Mouse (Mus musculus) hindbrain, embryonic 14.5 days (tissue): ENCODE results near the gene Zfp827. TPM values are rescaled to one million over a fixed set of nuclear protein-coding genes. Genes with fewer than 3 reads are reported as not detected.

Source experiments
- ATAC-seq: fragments of 200-750 bp; cut with Nextera tagmentation; 2 replicates; pipeline ENCODE4 v1.8.0; 2017; ENCODE audit warnings: moderate number of reproducible peaks, mild to moderate bottlenecking, moderate TSS enrichment, moderate library complexity; ENCODE audit not compliant: low FRiP score
- DNase-seq: peaks from one replicate; pipeline ENCODE4 v3.0.0-alpha.2; 2015; ENCODE audit warnings: low spot score
- H3K27ac ChIP-seq: fragments of 300-500 bp; sonication (generic); 2 replicates; pipeline ENCODE4 v1.5.1; 2014; ENCODE audit warnings: mild to moderate bottlenecking, moderate library complexity
- H3K27me3 ChIP-seq: fragments of 300-500 bp; sonication (generic); 2 replicates; pipeline ENCODE4 v1.6.1; 2014; ENCODE audit warnings: mild to moderate bottlenecking, low read length, mixed read lengths; ENCODE audit not compliant: control insufficient read depth, insufficient read depth
- H3K36me3 ChIP-seq: fragments of 300-500 bp; sonication (generic); replicated peaks from 2 replicates; pipeline ENCODE4 v1.6.1; 2014; ENCODE audit not compliant: control insufficient read depth, insufficient read depth
- H3K4me1 ChIP-seq: fragments of 300-500 bp; sonication (generic); replicated peaks from 2 replicates; pipeline ENCODE4 v1.6.1; 2014; ENCODE audit warnings: antibody characterized with exemption, low read length, mixed read lengths; ENCODE audit not compliant: control insufficient read depth, insufficient read depth
- H3K4me2 ChIP-seq: fragments of 300-500 bp; sonication (generic); replicated peaks from 2 replicates; pipeline ENCODE4 v1.6.1; 2014; ENCODE audit warnings: mild to moderate bottlenecking, moderate library complexity
- H3K4me3 ChIP-seq: fragments of 300-500 bp; sonication (generic); replicated peaks from 2 replicates; pipeline ENCODE4 v1.5.1; 2014; ENCODE audit warnings: mild to moderate bottlenecking, low read length
- H3K9ac ChIP-seq: fragments of 300-500 bp; sonication (generic); 2 replicates; pipeline ENCODE4 v1.6.1; 2014
- H3K9me3 ChIP-seq: fragments of 300-500 bp; sonication (generic); 2 replicates; pipeline ENCODE4 v1.6.1; 2016; ENCODE audit warnings: low read length; ENCODE audit not compliant: control insufficient read depth
- WGBS: fragments of 180-500 bp; shearing (Covaris S2); extraction: QIAGEN DNeasy Blood & Tissue Kit; methylation state at CpG from one replicate; pipeline ENCODE4 v1.1.7; 2014; 5-methylcytosine and 5-hydroxymethylcytosine counted together
- polyA plus RNA-seq: library from polyadenylated mRNA; unstranded; fragments of >200 nt; fragmentation: Nextera tagmentation; extraction: Ambion mirVana; gene quantifications from 2 replicates; pipeline ENCODE4 v1.2.1, GENCODE M21; 2014

Zfp827 gene
- polyA plus RNA-seq, 1 experiment from 2014 or later = 15.5 TPM

DNA sequence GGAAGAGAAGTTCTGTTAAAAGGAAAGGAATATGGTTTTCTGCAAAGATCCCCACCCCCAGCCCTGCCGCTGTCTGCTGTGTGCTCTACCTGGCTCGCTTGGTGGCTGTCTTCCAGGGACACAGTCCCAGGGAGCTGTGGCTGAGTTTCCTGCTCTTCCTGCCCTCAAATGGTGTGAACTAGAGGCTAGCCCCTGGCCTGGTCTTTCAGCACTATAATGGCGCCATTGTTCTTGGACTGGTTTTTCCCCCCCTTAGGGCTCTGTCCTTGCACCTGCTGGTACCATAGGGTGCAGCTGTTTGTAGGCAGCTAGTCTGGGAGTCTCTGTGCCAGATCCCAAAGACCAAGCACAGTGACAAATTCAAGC lies 50.9 kb downstream of the Zfp827 start:
- H3K4me2 ChIP-seq = no peak overlapping the region
- ATAC-seq (peak; percentile 25; the same call in 1 of the 2 replicates), DNase-seq (no peak)
- H3K9me3 ChIP-seq = no peaks in the 10 kb centered on the region
- no peak overlapping the region for H3K9ac ChIP-seq
- peaks cover 42% of the 10 kb centered on the region for H3K36me3 ChIP-seq
- peak overlapping the region; percentile 78 for H3K27ac ChIP-seq
- peaks cover 42% of the 10 kb centered on the region for H3K4me1 ChIP-seq
- no peaks in the 10 kb centered on the region for H3K27me3 ChIP-seq
- H3K4me3 ChIP-seq = no peak overlapping the region
- 40% methylated on average over 3 of the region's 3 CpGs for WGBS

DNA sequence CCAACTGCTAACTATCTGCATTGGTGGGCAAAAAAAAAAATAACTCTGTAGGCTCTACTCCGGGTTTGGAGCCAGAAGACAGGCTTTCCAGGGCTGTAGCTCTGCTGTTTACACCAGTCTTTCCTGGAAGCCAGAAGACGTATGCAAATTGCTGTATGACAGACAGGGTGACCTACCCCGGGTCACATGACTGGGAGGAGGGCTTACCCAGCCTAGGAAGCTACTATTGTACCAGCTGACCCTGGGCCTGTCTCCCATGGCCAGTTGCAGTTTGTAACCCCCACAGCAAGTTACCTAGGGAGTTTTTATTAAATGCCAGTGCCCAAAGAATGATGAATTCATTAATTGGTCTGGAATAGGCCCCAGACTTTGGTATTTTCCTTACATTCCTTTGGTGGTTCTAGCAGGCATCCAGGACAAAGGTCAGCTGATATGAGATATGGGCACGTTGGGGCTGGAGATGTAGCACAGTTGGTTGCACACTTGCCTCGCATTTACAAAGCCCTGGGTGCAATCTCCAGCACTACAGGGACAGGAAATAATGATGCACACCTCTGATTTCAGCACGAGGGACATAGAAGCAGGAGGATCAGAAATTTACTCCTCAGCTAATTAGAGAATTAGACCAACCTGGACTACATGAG lies 52.0 kb downstream of the Zfp827 start:
- Histone ChIP-seq H3K27ac (peak overlapping the region; percentile 20; the same call in 1 of the 2 replicates), H3K4me1 (peaks cover 42% of the 10 kb centered on the region), H3K36me3 (peaks cover 33% of the 10 kb centered on the region), H3K9ac (no peak overlapping the region), H3K4me2 (no peak overlapping the region), H3K27me3 (no peaks in the 10 kb centered on the region), H3K9me3 (no peaks in the 10 kb centered on the region), H3K4me3 (no peak overlapping the region)
- WGBS = 62% methylated on average over 6 of the region's 6 CpGs
- ATAC-seq (no peak), DNase-seq (no peak)

GRCm38 (mm10) chr8:79081333-79081732 lies 53.1 kb downstream of the Zfp827 start:
- no peak overlapping the region for H3K9ac ChIP-seq
- no peaks in the 10 kb centered on the region for H3K27me3 ChIP-seq
- no peaks in the 10 kb centered on the region for H3K9me3 ChIP-seq
- H3K4me2 ChIP-seq = no peak overlapping the region
- H3K4me1 ChIP-seq = peaks cover 42% of the 10 kb centered on the region
- DNase-seq = no peak
- peaks cover 22% of the 10 kb centered on the region for H3K36me3 ChIP-seq
- 89% methylated on average over 4 of the region's 4 CpGs for WGBS
- no peak overlapping the region; the same call in 1 of the 2 replicates for H3K27ac ChIP-seq
- H3K4me3 ChIP-seq = no peak overlapping the region
- ATAC-seq = no peak

DNA sequence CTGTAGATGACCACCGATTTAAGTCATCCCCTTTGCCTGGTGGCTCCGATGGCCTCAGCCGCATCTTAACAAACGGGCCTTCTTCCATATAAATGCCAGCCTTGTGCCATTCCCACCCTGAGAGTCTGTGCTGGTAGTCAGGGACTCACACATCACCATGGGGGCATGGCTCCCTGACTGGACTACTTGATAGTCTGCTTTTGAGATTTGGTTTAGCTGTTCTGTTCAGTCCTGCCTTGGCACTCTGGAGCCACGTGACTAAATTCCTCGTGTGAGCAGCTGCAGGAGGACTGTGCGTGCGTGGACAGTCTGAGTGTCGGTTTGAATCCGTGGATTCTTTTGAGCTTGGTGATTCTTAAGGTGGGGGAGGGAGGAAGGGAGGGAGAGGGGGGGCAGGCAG lies 53.7 kb downstream of the Zfp827 start:
- no peak overlapping the region for H3K9ac ChIP-seq
- no peaks in the 10 kb centered on the region for H3K27me3 ChIP-seq
- H3K27ac ChIP-seq = no peak overlapping the region; the same call in 1 of the 2 replicates
- H3K9me3 ChIP-seq = no peaks in the 10 kb centered on the region
- peaks cover 20% of the 10 kb centered on the region for H3K36me3 ChIP-seq
- DNase-seq = peak; percentile 40
- H3K4me1 ChIP-seq = peaks cover 42% of the 10 kb centered on the region
- 74% methylated on average over 10 of the region's 10 CpGs for WGBS
- H3K4me2 ChIP-seq = no peak overlapping the region
- peak; percentile 66 for ATAC-seq
- H3K4me3 ChIP-seq = no peak overlapping the region

GRCm38 (mm10) chr8:79083461-79084358 lies 55.5 kb downstream of the Zfp827 start:
- no peak for ATAC-seq
- DNase-seq = peak; percentile 45
- H3K27ac ChIP-seq = no peak overlapping the region
- no peak overlapping the region for H3K4me3 ChIP-seq
- H3K9me3 ChIP-seq = no peaks in the 10 kb centered on the region
- peaks cover 23% of the 10 kb centered on the region for H3K36me3 ChIP-seq
- 72% methylated on average over 18 of the region's 18 CpGs for whole genome bisulfite sequencing
- no peaks in the 10 kb centered on the region for H3K27me3 ChIP-seq
- no peak overlapping the region for H3K4me2 ChIP-seq
- no peak overlapping the region for H3K9ac ChIP-seq
- peaks cover 29% of the 10 kb centered on the region for H3K4me1 ChIP-seq

DNA sequence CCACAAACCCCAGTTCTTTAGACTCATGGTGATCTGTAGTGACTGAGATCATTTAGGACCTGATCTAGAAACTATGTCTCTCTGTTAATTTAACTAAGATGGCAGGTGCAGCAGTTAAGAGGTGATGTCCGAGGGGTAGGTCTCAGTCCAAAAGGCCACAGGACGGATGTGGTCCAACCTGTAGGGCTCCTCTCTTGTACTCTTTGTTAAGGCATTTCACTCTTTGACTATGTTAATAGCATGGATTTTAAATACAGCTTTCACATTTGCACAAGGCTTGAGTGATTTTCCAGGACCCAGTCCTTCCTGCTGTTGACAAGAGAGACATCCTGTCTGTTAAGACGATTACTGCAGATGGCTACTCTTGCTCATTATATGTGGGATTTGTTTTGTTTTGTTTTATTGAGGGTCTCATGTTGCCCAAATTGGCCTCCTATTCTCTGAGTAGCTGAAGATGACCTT lies 56.2 kb downstream of the Zfp827 start:
- Histone ChIP-seq H3K9me3 (no peaks in the 10 kb centered on the region), H3K4me2 (no peak overlapping the region), H3K36me3 (peaks cover 29% of the 10 kb centered on the region), H3K27me3 (no peaks in the 10 kb centered on the region), H3K9ac (no peak overlapping the region), H3K4me1 (peaks cover 22% of the 10 kb centered on the region), H3K4me3 (no peak overlapping the region), H3K27ac (no peak overlapping the region)
- ATAC-seq (no peak), DNase-seq (no peak)
- WGBS = 91% methylated on average over 3 of the region's 3 CpGs

GRCm38 (mm10) chr8:79094422-79094821 lies 66.2 kb downstream of the Zfp827 start:
- no peak for ATAC-seq
- peaks cover 41% of the 10 kb centered on the region for H3K36me3 ChIP-seq
- no peak overlapping the region for H3K4me2 ChIP-seq
- no peak overlapping the region for H3K27ac ChIP-seq
- no peaks in the 10 kb centered on the region for H3K9me3 ChIP-seq
- H3K4me1 ChIP-seq = no peaks in the 10 kb centered on the region
- no peak overlapping the region for H3K4me3 ChIP-seq
- 98% methylated on average over 4 of the region's 4 CpGs for WGBS
- no peak overlapping the region for H3K9ac ChIP-seq
- DNase-seq = no peak
- no peaks in the 10 kb centered on the region for H3K27me3 ChIP-seq

- Histone ChIP-seq H3K4me3 (no peak overlapping the region), H3K4me1 (no peaks in the 10 kb centered on the region), H3K27ac (no peak overlapping the region), H3K9ac (no peak overlapping the region), H3K27me3 (no peaks in the 10 kb centered on the region), H3K36me3 (peaks cover 41% of the 10 kb centered on the region), H3K4me2 (no peak overlapping the region), H3K9me3 (no peaks in the 10 kb centered on the region)
- WGBS = 97% methylated on average over 7 of the region's 7 CpGs
- ATAC-seq = no peak
- DNase-seq = no peak
These were observed 66.9 kb downstream of the Zfp827 start for GRCm38 (mm10) chr8:79095162-79095561.

DNA sequence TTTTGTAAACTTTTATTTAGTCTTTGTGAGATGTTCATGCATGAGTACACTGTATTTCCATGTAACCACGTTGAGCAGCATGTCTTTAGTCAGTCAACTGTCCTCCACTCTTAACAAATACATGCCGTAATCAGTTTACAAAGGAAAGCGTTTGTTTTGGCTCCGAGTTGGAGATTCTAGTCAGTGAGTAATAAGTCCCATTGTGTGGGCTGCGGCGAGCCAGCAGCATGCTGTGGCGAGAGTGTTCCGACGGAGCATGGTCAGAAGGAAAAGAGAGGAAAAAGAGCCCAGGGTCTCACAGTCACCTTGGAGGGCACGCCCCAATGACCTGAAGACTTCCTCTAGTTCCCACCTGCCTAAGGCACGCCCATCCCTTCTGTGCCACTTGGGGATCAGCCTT lies 68.7 kb downstream of the Zfp827 start:
- ATAC-seq = 0 out of 2 replicates have a peak, but pooled peaks have one; percentile 31
- Histone ChIP-seq H3K36me3 (peaks cover 32% of the 10 kb centered on the region), H3K9ac (no peak overlapping the region), H3K4me3 (no peak overlapping the region), H3K27ac (no peak overlapping the region), H3K4me2 (no peak overlapping the region), H3K4me1 (no peaks in the 10 kb centered on the region), H3K27me3 (no peaks in the 10 kb centered on the region), H3K9me3 (no peaks in the 10 kb centered on the region)
- 44% methylated on average over 11 of the region's 11 CpGs for WGBS
- no peak for DNase-seq
